Mouse (Mus musculus): ENCODE results near the gene Bglap3.
A peak's percentile ranks its signal among the peaks of the same experiment; 100 is the strongest.
"Not testable (repeated sequence)": the region's sequence is repeated elsewhere in the genome, so short reads cannot be mapped to it uniquely, and the experiment has no call there.

Bglap3 gene

GRCm38 (mm10) chr3:88375750-88376626 is 3.4 kb upstream of the Bglap3 start:
- peak; percentile 46 for DNase-seq

- not testable (repeated sequence) for DNase-seq
Measured at GRCm38 (mm10) chr3:88368511-88368910, 4.0 kb downstream of the Bglap3 start.

- DNase-seq, result not testable (repeated sequence)
Measured at GRCm38 (mm10) chr3:88367517-88367916, 5.0 kb downstream of the Bglap3 start.

- DNase-seq, result peak; percentile 69
Measured at GRCm38 (mm10) chr3:88366830-88367428, 5.6 kb downstream of the Bglap3 start.

- DNase-seq, result no peak
Measured at GRCm38 (mm10) chr3:88365705-88366361, 6.7 kb downstream of the Bglap3 start.

- DNase-seq, result peak; percentile 90
Measured at GRCm38 (mm10) chr3:88364337-88364736, 8.2 kb downstream of the Bglap3 start, which contains the start of gene Paqr6. Gene Paqr6, plus strand, starts transcription at chr3:88364584.

GRCm38 (mm10) chr3:88363700-88364099 is 8.8 kb downstream of the Bglap3 start:
- no peak for DNase-seq

GRCm38 (mm10) chr3:88361612-88362313 is 10.8 kb downstream of the Bglap3 start:
- DNase-seq, result no peak

GRCm38 (mm10) chr3:88361096-88361495 is 11.4 kb downstream of the Bglap3 start:
- no peak for DNase-seq

- DNase-seq, result no peak
Measured at GRCm38 (mm10) chr3:88359989-88360388, 12.6 kb downstream of the Bglap3 start.

GRCm38 (mm10) chr3:88359584-88359983 is 13.0 kb downstream of the Bglap3 start:
- DNase-seq, result no peak

GRCm38 (mm10) chr3:88354396-88355165 is 18.0 kb downstream of the Bglap3 start:
- no peak for DNase-seq

- no peak for DNase-seq
Measured at GRCm38 (mm10) chr3:88352907-88353306, 19.6 kb downstream of the Bglap3 start.

- DNase-seq, result no peak
Measured at GRCm38 (mm10) chr3:88350732-88351131, 21.8 kb downstream of the Bglap3 start.

GRCm38 (mm10) chr3:88339006-88339405 is 33.5 kb downstream of the Bglap3 start:
- DNase-seq, result no peak

- DNase-seq, result no peak
Measured at GRCm38 (mm10) chr3:88338316-88338715, 34.2 kb downstream of the Bglap3 start.

- no peak for DNase-seq
Measured at GRCm38 (mm10) chr3:88337367-88338020, 35.0 kb downstream of the Bglap3 start.

- peak; percentile 98 for DNase-seq
Measured at GRCm38 (mm10) chr3:88336058-88337013, 36.2 kb downstream of the Bglap3 start, which contains the start of the genes Tmem79 and Smg5. Gene Tmem79, minus strand, starts transcription at chr3:88336148. Gene Smg5, plus strand, starts transcription at chr3:88336260.

- DNase-seq, result no peak
Measured at GRCm38 (mm10) chr3:88335436-88336053, 37.0 kb downstream of the Bglap3 start.

Measured in kidney, postnatal 10 days (tissue).